Mouse (Mus musculus): ENCODE measurements around the gene Tstd1. TPM values are rescaled to one million over a fixed set of nuclear protein-coding genes. Genes with fewer than 3 reads are reported as not detected.

The Tstd1 gene
- polyA plus RNA-seq, 1 experiment from 2014 or later, result 7.1 TPM

GRCm38 (mm10) chr1:171411492-171411941, 7.2 kb upstream of the Tstd1 start:
- peak overlapping the region; percentile 94 for H3K9ac ChIP-seq (replicated peaks; ENCODE audit: low read depth)
- H3K27ac ChIP-seq (ENCODE audit: low read length), result peak overlapping the region; percentile 84
- ATAC-seq (peak; percentile 74), DNase-seq (ENCODE audit: low spot score) (no peak)
- TF ChIP-seq EP300 (IDR thresholded peaks at IDR 0.05), result no peak
- no peak for TF ChIP-seq CTCF (IDR thresholded peaks at IDR 0.05)
- WGBS, result 3% methylated on average over 28 of the region's 39 CpGs
- no peaks in the 10 kb centered on the region; the same call in 1 of the 2 replicates for H3K4me1 ChIP-seq (ENCODE audit: insufficient read depth, low read depth, low read length)
- no peaks in the 10 kb centered on the region for H3K27me3 ChIP-seq (replicated peaks; ENCODE audit: insufficient read depth, low read length)
- peak overlapping the region; percentile 71 for H3K4me2 ChIP-seq (replicated peaks; ENCODE audit: low read depth, low read length)
- H3K4me3 ChIP-seq (ENCODE audit: low read depth, low read length), result peak overlapping the region; percentile 96
- H3K36me3 ChIP-seq (ENCODE audit: insufficient read depth, low read length), result no peaks in the 10 kb centered on the region; the same call in 1 of the 2 replicates
- no peaks in the 10 kb centered on the region for H3K9me3 ChIP-seq (ENCODE audit: low read length)

GRCm38 (mm10) chr1:171412001-171412441, 6.7 kb upstream of the Tstd1 start:
- 1% methylated on average over 20 of the region's 20 CpGs for WGBS
- H3K4me2 ChIP-seq (replicated peaks; ENCODE audit: low read depth, low read length), result peak overlapping the region; percentile 71
- no peaks in the 10 kb centered on the region for H3K9me3 ChIP-seq (ENCODE audit: low read length)
- no peaks in the 10 kb centered on the region for H3K27me3 ChIP-seq (replicated peaks; ENCODE audit: insufficient read depth, low read length)
- H3K9ac ChIP-seq (replicated peaks; ENCODE audit: low read depth), result peak overlapping the region; percentile 94
- peak overlapping the region; percentile 96 for H3K4me3 ChIP-seq (ENCODE audit: low read depth, low read length)
- ATAC-seq (peak; percentile 8; the same call in 1 of the 2 replicates), DNase-seq (ENCODE audit: low spot score) (peak; percentile 66)
- H3K4me1 ChIP-seq (ENCODE audit: insufficient read depth, low read depth, low read length), result no peaks in the 10 kb centered on the region; the same call in 1 of the 2 replicates
- H3K27ac ChIP-seq (ENCODE audit: low read length), result peak overlapping the region; percentile 84
- TF ChIP-seq EP300 (IDR thresholded peaks at IDR 0.05), result no peak
- peak; percentile 35 for TF ChIP-seq CTCF (IDR thresholded peaks at IDR 0.05)
- H3K36me3 ChIP-seq (ENCODE audit: insufficient read depth, low read length), result no peaks in the 10 kb centered on the region; the same call in 1 of the 2 replicates

GRCm38 (mm10) chr1:171412446-171412845, 6.2 kb upstream of the Tstd1 start:
- WGBS, result 43% methylated on average over 3 of the region's 3 CpGs
- H3K4me3 ChIP-seq (ENCODE audit: low read depth, low read length), result peak overlapping the region; percentile 96
- H3K27ac ChIP-seq (ENCODE audit: low read length), result peak overlapping the region; percentile 84
- DNase-seq (ENCODE audit: low spot score) (peak; percentile 72), ATAC-seq (no peak)
- H3K36me3 ChIP-seq (ENCODE audit: insufficient read depth, low read length), result no peaks in the 10 kb centered on the region; the same call in 1 of the 2 replicates
- no peaks in the 10 kb centered on the region; the same call in 1 of the 2 replicates for H3K4me1 ChIP-seq (ENCODE audit: insufficient read depth, low read depth, low read length)
- no peak for TF ChIP-seq CTCF (IDR thresholded peaks at IDR 0.05)
- TF ChIP-seq EP300 (IDR thresholded peaks at IDR 0.05), result 0 out of 2 replicates have a peak, but pooled peaks have one; percentile 14
- H3K9me3 ChIP-seq (ENCODE audit: low read length), result no peaks in the 10 kb centered on the region
- peak overlapping the region; percentile 71 for H3K4me2 ChIP-seq (replicated peaks; ENCODE audit: low read depth, low read length)
- H3K9ac ChIP-seq (replicated peaks; ENCODE audit: low read depth), result peak overlapping the region; percentile 94
- no peaks in the 10 kb centered on the region for H3K27me3 ChIP-seq (replicated peaks; ENCODE audit: insufficient read depth, low read length)

- no peak for DNase-seq (ENCODE audit: low spot score)
- no peak overlapping the region for H3K4me3 ChIP-seq (ENCODE audit: low read depth, low read length)
- H3K36me3 ChIP-seq (ENCODE audit: insufficient read depth, low read length), result no peaks in the 10 kb centered on the region; the same call in 1 of the 2 replicates
- no peak for ATAC-seq
- H3K4me2 ChIP-seq (replicated peaks; ENCODE audit: low read depth, low read length), result no peak overlapping the region
- H3K27me3 ChIP-seq (replicated peaks; ENCODE audit: insufficient read depth, low read length), result no peaks in the 10 kb centered on the region
- H3K4me1 ChIP-seq (ENCODE audit: insufficient read depth, low read depth, low read length), result no peaks in the 10 kb centered on the region; the same call in 1 of the 2 replicates
- no peak overlapping the region for H3K27ac ChIP-seq (ENCODE audit: low read length)
- no peak overlapping the region for H3K9ac ChIP-seq (replicated peaks; ENCODE audit: low read depth)
- TF ChIP-seq CTCF (IDR thresholded peaks at IDR 0.05) (no peak), EP300 (IDR thresholded peaks at IDR 0.05) (no peak)
- WGBS, result 77% methylated on average over 8 of the region's 8 CpGs
- no peaks in the 10 kb centered on the region for H3K9me3 ChIP-seq (ENCODE audit: low read length)
These were observed 5.1 kb upstream of the Tstd1 start for GRCm38 (mm10) chr1:171413608-171414007.

GRCm38 (mm10) chr1:171419291-171419882, 715 bp downstream of the Tstd1 start:
- ATAC-seq, result peak; percentile 42
- Histone ChIP-seq H3K4me2 (replicated peaks; ENCODE audit: low read depth, low read length) (no peak overlapping the region), H3K9me3 (ENCODE audit: low read length) (no peaks in the 10 kb centered on the region), H3K9ac (replicated peaks; ENCODE audit: low read depth) (no peak overlapping the region), H3K4me3 (ENCODE audit: low read depth, low read length) (no peak overlapping the region), H3K27me3 (replicated peaks; ENCODE audit: insufficient read depth, low read length) (no peaks in the 10 kb centered on the region), H3K36me3 (ENCODE audit: insufficient read depth, low read length) (no peaks in the 10 kb centered on the region; the same call in 1 of the 2 replicates), H3K27ac (ENCODE audit: low read length) (no peak overlapping the region), H3K4me1 (ENCODE audit: insufficient read depth, low read depth, low read length) (no peaks in the 10 kb centered on the region)
- peak; percentile 41 for DNase-seq (ENCODE audit: low spot score)
- TF ChIP-seq CTCF (IDR thresholded peaks at IDR 0.05) (no peak), EP300 (IDR thresholded peaks at IDR 0.05) (no peak)
- 53% methylated on average over 12 of the region's 12 CpGs for WGBS

- no peak overlapping the region for H3K4me3 ChIP-seq (ENCODE audit: low read depth, low read length)
- H3K9me3 ChIP-seq (ENCODE audit: low read length), result no peaks in the 10 kb centered on the region
- no peak overlapping the region for H3K9ac ChIP-seq (replicated peaks; ENCODE audit: low read depth)
- H3K4me2 ChIP-seq (replicated peaks; ENCODE audit: low read depth, low read length), result no peak overlapping the region
- no peak for DNase-seq (ENCODE audit: low spot score)
- H3K27ac ChIP-seq (ENCODE audit: low read length), result 0 out of 2 replicates have a peak overlapping the region, but pooled peaks have one; percentile 38
- 65% methylated on average over 5 of the region's 5 CpGs for WGBS
- H3K4me1 ChIP-seq (ENCODE audit: insufficient read depth, low read depth, low read length), result no peaks in the 10 kb centered on the region
- H3K36me3 ChIP-seq (ENCODE audit: insufficient read depth, low read length), result no peaks in the 10 kb centered on the region; the same call in 1 of the 2 replicates
- H3K27me3 ChIP-seq (replicated peaks; ENCODE audit: insufficient read depth, low read length), result no peaks in the 10 kb centered on the region
- ATAC-seq, result no peak
- no peak for TF ChIP-seq CTCF (IDR thresholded peaks at IDR 0.05)
- no peak for TF ChIP-seq EP300 (IDR thresholded peaks at IDR 0.05)
These were observed 1.2 kb downstream of the Tstd1 start for GRCm38 (mm10) chr1:171419905-171420304.

Data from lung, postnatal 0 days (tissue).